Mouse (Mus musculus) cerebellum, adult 11 months (tissue): ENCODE results near the gene Tmem25.

Experiments
- DNase-seq: peaks from one replicate; pipeline ENCODE4 v3.0.0; 2022

Gene Tmem25

GRCm38 (mm10) chr9:44799102-44799957 is at the start of gene Tmem25:
TSS of gene Tmem25 (minus strand) at chr9:44799307.
- DNase-seq, result peak; percentile 92

GRCm38 (mm10) chr9:44847446-44847845 is 48.3 kb upstream of the Tmem25 start:
- no peak for DNase-seq

GRCm38 (mm10) chr9:44841241-44841640 is 42.1 kb upstream of the Tmem25 start:
- peak; percentile 24 for DNase-seq

GRCm38 (mm10) chr9:44836439-44836838 is 37.3 kb upstream of the Tmem25 start:
- peak; percentile 65 for DNase-seq

GRCm38 (mm10) chr9:44832356-44832755 is 33.2 kb upstream of the Tmem25 start:
- DNase-seq, result no peak

- DNase-seq, result no peak
Observed at GRCm38 (mm10) chr9:44830506-44830905, 31.4 kb upstream of the Tmem25 start.

- DNase-seq, result no peak
Observed at GRCm38 (mm10) chr9:44828944-44829343, 29.8 kb upstream of the Tmem25 start.

GRCm38 (mm10) chr9:44826660-44827059 is 27.6 kb upstream of the Tmem25 start:
- no peak for DNase-seq

GRCm38 (mm10) chr9:44819920-44820827 is 21.1 kb upstream of the Tmem25 start:
- no peak for DNase-seq

- DNase-seq, result no peak
Observed at GRCm38 (mm10) chr9:44817522-44817921, 18.4 kb upstream of the Tmem25 start.

GRCm38 (mm10) chr9:44814179-44814578 is 15.1 kb upstream of the Tmem25 start:
- no peak for DNase-seq

GRCm38 (mm10) chr9:44810316-44810715 is 11.2 kb upstream of the Tmem25 start:
- DNase-seq, result no peak

GRCm38 (mm10) chr9:44807778-44808177 is 8.7 kb upstream of the Tmem25 start:
- DNase-seq, result no peak

- DNase-seq, result no peak
Observed at GRCm38 (mm10) chr9:44807141-44807540, 8.0 kb upstream of the Tmem25 start.

GRCm38 (mm10) chr9:44805536-44805935 is 6.4 kb upstream of the Tmem25 start:
- DNase-seq, result no peak

- DNase-seq, result no peak
Observed at GRCm38 (mm10) chr9:44804678-44805077, 5.6 kb upstream of the Tmem25 start.

- no peak for DNase-seq
Observed at GRCm38 (mm10) chr9:44802808-44803450, 3.8 kb upstream of the Tmem25 start, which contains the start of gene Ttc36. TSS of gene Ttc36 (minus strand) at chr9:44803072.

- no peak for DNase-seq
Observed at GRCm38 (mm10) chr9:44801669-44802068, 2.6 kb upstream of the Tmem25 start.

- DNase-seq, result no peak
Observed at GRCm38 (mm10) chr9:44799958-44800324, 834 bp upstream of the Tmem25 start.

GRCm38 (mm10) chr9:44798298-44798697 is 809 bp downstream of the Tmem25 start:
- DNase-seq, result peak; percentile 32

GRCm38 (mm10) chr9:44792842-44793241 is 6.3 kb downstream of the Tmem25 start:
- DNase-seq, result no peak

- DNase-seq, result peak; percentile 88
Observed at GRCm38 (mm10) chr9:44772750-44773651, 26.1 kb downstream of the Tmem25 start.
